Mouse (Mus musculus) kidney, embryonic 16.5 days (tissue): ENCODE measurements around the gene Ntm. TPM values are rescaled to one million over a fixed set of nuclear protein-coding genes. Genes with fewer than 3 reads are reported as not detected.

Experiments used
- ATAC-seq: fragments of 200-750 bp; cut with Nextera tagmentation; 2 replicates; pipeline ENCODE4 v1.8.0; 2017; ENCODE audit warnings: moderate TSS enrichment; ENCODE audit not compliant: low FRiP score, low TSS enrichment
- H3K27ac ChIP-seq: fragments of 300-500 bp; sonication (generic); 2 replicates; pipeline ENCODE4 v1.5.1; 2014; ENCODE audit warnings: low read length
- H3K27me3 ChIP-seq: fragments of 300-500 bp; sonication (generic); 2 replicates; pipeline ENCODE4 v1.6.1; 2014; ENCODE audit warnings: low read length, control low read depth, mixed read lengths; ENCODE audit not compliant: insufficient read depth
- H3K36me3 ChIP-seq: fragments of 300-500 bp; sonication (generic); 2 replicates; pipeline ENCODE4 v1.6.1; 2014; ENCODE audit warnings: low read length, control low read depth, mixed read lengths; ENCODE audit not compliant: insufficient read depth
- H3K4me1 ChIP-seq: fragments of 300-500 bp; sonication (generic); 2 replicates; pipeline ENCODE4 v1.6.1; 2014; ENCODE audit warnings: low read length, control low read depth, mixed read lengths; ENCODE audit not compliant: insufficient read depth
- H3K4me2 ChIP-seq: fragments of 300-500 bp; sonication (generic); replicated peaks from 2 replicates; pipeline ENCODE4 v1.6.1; 2014; ENCODE audit warnings: low read depth, low read length
- H3K4me3 ChIP-seq: fragments of 300-500 bp; sonication (generic); 2 replicates; pipeline ENCODE4 v1.5.1; 2014; ENCODE audit warnings: mild to moderate bottlenecking, low read length
- H3K9ac ChIP-seq: fragments of 300-500 bp; sonication (generic); replicated peaks from 2 replicates; pipeline ENCODE4 v1.6.1; 2014; ENCODE audit warnings: low read length
- H3K9me3 ChIP-seq: fragments of 300-500 bp; sonication (generic); 2 replicates; pipeline ENCODE4 v1.6.1; 2016; ENCODE audit warnings: low read length, control low read depth
- WGBS: fragments of 180-500 bp; shearing (Covaris S2); extraction: QIAGEN DNeasy Blood & Tissue Kit; methylation state at CpG from one replicate; pipeline ENCODE4 v1.1.7; 2014; 5-methylcytosine and 5-hydroxymethylcytosine counted together
- polyA plus RNA-seq: library from polyadenylated mRNA; unstranded; fragments of >200 nt; fragmentation: Nextera tagmentation; extraction: Ambion mirVana; gene quantifications from 2 replicates; pipeline ENCODE4 v1.2.1, GENCODE M21; 2015

Gene Ntm
- polyA plus RNA-seq, 1 experiment from 2014 or later, result 42.1 TPM

DNA sequence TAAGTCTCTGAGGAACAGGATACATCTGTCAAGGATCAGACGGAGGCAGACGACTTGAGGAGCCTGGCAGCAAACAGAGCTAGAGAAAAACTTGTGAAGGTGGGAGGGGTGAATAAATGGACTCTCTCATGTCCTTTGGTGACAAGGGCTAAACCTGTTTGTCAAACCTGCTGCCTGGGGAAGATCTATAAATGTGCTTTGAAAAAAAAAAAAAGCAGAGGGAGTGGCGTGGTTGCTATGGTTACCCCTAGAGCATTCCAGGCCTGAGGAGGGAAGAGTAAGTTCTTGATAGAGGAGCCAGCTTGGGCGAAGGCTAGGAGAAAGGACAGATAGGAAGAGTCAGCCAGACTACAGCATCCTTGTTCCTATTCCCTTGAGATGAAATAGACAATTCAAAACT lies 926.9 kb downstream of the Ntm start:
- Histone ChIP-seq H3K4me3 (no peak overlapping the region), H3K9me3 (no peaks in the 10 kb centered on the region), H3K27me3 (no peaks in the 10 kb centered on the region), H3K4me1 (no peaks in the 10 kb centered on the region), H3K27ac (no peak overlapping the region), H3K4me2 (no peak overlapping the region), H3K36me3 (no peaks in the 10 kb centered on the region), H3K9ac (no peak overlapping the region)
- WGBS, result 31% methylated on average over 4 of the region's 4 CpGs
- ATAC-seq, result no peak

GRCm38 (mm10) chr9:29026410-29026809 lies 936.5 kb downstream of the Ntm start:
- no peaks in the 10 kb centered on the region for H3K4me1 ChIP-seq
- WGBS, result 81% methylated on average over 6 of the region's 6 CpGs
- H3K9me3 ChIP-seq, result no peaks in the 10 kb centered on the region
- H3K27ac ChIP-seq, result no peak overlapping the region
- H3K4me2 ChIP-seq, result no peak overlapping the region
- no peak overlapping the region for H3K9ac ChIP-seq
- no peak overlapping the region for H3K4me3 ChIP-seq
- no peak for ATAC-seq
- H3K27me3 ChIP-seq, result no peaks in the 10 kb centered on the region
- no peaks in the 10 kb centered on the region for H3K36me3 ChIP-seq

DNA sequence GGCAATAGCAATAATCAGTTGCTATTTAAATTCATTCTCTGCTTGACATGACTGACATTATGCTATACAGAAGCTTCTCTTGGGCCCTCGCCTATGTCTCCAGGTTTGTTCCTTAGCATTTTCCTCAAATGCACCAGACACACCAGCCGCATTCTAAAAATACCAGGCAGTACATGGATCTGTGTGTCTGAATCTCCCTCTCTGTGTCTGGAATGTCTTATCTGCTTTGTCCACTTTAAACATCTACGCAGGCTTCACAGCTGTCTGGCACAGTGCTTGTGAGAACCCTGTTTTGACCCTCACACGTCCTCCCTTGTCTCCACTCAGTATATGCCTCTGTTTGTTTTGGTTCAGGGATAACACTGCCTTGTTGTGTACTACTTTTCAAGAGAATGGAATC lies 937.3 kb downstream of the Ntm start:
- Histone ChIP-seq H3K9ac (no peak overlapping the region), H3K4me2 (no peak overlapping the region), H3K36me3 (no peaks in the 10 kb centered on the region), H3K27ac (no peak overlapping the region), H3K9me3 (no peaks in the 10 kb centered on the region), H3K4me3 (no peak overlapping the region), H3K4me1 (no peaks in the 10 kb centered on the region), H3K27me3 (no peaks in the 10 kb centered on the region)
- ATAC-seq, result no peak
- 76% methylated on average over 4 of the region's 4 CpGs for WGBS

DNA sequence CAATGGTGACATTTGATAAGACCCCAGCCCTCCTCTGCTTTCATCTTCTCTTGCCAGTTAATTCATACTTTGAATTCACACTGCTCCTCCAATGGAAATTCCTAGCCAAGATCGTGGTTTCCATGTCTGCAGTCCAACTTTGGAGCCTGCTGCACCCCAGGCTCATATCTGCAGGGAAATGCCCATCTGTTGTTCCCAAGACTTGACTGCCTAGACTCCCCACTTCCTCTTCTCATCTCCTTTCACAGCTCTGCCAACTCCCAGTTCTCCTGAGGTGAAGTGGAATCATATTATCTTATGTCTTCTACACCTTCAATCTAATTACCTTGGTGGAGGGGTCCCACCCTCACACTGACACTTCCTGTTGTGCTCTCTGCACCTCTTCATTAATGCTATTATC lies 937.8 kb downstream of the Ntm start:
- H3K4me2 ChIP-seq, result no peak overlapping the region
- no peaks in the 10 kb centered on the region for H3K9me3 ChIP-seq
- H3K36me3 ChIP-seq, result no peaks in the 10 kb centered on the region
- H3K4me1 ChIP-seq, result no peaks in the 10 kb centered on the region
- H3K9ac ChIP-seq, result no peak overlapping the region
- ATAC-seq, result no peak
- H3K4me3 ChIP-seq, result no peak overlapping the region
- no peak overlapping the region for H3K27ac ChIP-seq
- WGBS, result 82% methylated on average over 1 of the region's 1 CpGs
- H3K27me3 ChIP-seq, result no peaks in the 10 kb centered on the region

GRCm38 (mm10) chr9:29016879-29017278 lies 946.1 kb downstream of the Ntm start:
- Histone ChIP-seq H3K4me3 (no peak overlapping the region), H3K27me3 (no peaks in the 10 kb centered on the region), H3K36me3 (no peaks in the 10 kb centered on the region), H3K4me2 (no peak overlapping the region), H3K27ac (no peak overlapping the region), H3K4me1 (no peaks in the 10 kb centered on the region), H3K9ac (no peak overlapping the region), H3K9me3 (no peaks in the 10 kb centered on the region)
- ATAC-seq, result no peak
- 91% methylated on average over 3 of the region's 3 CpGs for WGBS

DNA sequence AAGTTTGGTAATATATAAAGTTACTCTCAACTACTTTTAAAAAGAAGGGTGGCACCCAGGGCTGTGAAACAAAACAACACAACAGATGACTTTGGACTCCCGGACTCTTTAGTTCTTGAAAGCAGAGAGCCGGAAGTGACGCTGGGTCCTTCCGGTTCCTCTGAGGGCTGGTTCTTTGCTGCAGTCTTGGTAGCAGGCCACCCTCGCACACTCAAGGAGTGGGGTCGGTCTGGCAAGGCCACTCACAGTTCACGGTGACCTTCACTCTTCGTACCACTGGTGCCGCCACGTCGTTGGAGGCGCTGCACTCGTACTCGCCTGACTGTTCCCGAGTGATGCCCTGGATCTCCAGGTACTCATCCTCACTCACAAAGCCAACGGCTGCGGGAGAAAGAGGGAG lies 949.1 kb downstream of the Ntm start:
- H3K4me2 ChIP-seq, result no peak overlapping the region
- H3K36me3 ChIP-seq, result no peaks in the 10 kb centered on the region
- H3K4me3 ChIP-seq, result no peak overlapping the region
- H3K27me3 ChIP-seq, result no peaks in the 10 kb centered on the region
- H3K9ac ChIP-seq, result no peak overlapping the region
- H3K4me1 ChIP-seq, result no peaks in the 10 kb centered on the region
- 90% methylated on average over 17 of the region's 17 CpGs for WGBS
- H3K27ac ChIP-seq, result no peak overlapping the region
- H3K9me3 ChIP-seq, result no peaks in the 10 kb centered on the region
- no peak for ATAC-seq

DNA sequence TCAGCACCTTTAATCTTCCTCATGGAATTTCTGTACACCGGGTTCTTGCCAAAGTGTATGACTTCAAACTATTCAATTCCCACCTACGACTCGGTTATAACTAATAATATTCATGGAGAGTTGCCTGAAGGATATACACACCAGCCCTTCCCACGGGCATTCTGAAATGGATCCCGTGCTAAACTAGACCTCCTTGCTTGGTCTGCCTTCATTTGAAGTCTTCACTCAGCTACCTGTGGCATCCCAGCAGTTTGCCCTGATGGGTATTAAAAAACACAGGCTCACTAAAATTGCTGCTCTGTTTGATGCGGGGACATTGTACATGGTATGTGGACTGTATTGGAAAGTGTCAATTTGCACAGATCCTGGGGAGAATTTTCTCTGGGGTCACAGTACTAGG lies 950.4 kb downstream of the Ntm start:
- Histone ChIP-seq H3K4me3 (no peak overlapping the region), H3K9me3 (no peaks in the 10 kb centered on the region), H3K4me2 (no peak overlapping the region), H3K4me1 (no peaks in the 10 kb centered on the region), H3K9ac (no peak overlapping the region), H3K27me3 (no peaks in the 10 kb centered on the region), H3K36me3 (no peaks in the 10 kb centered on the region), H3K27ac (no peak overlapping the region)
- no peak for ATAC-seq
- WGBS, result 88% methylated on average over 6 of the region's 6 CpGs

- Histone ChIP-seq H3K9me3 (no peaks in the 10 kb centered on the region), H3K36me3 (no peaks in the 10 kb centered on the region), H3K4me2 (no peak overlapping the region), H3K4me1 (no peaks in the 10 kb centered on the region), H3K9ac (no peak overlapping the region), H3K27ac (no peak overlapping the region), H3K27me3 (no peaks in the 10 kb centered on the region), H3K4me3 (no peak overlapping the region)
- 33% methylated on average over 3 of the region's 3 CpGs for WGBS
- no peak for ATAC-seq
Observed at GRCm38 (mm10) chr9:29011476-29011875, 951.5 kb downstream of the Ntm start.

- ATAC-seq, result no peak
- Histone ChIP-seq H3K27me3 (no peaks in the 10 kb centered on the region), H3K4me1 (no peaks in the 10 kb centered on the region), H3K36me3 (no peaks in the 10 kb centered on the region), H3K4me2 (no peak overlapping the region), H3K9ac (no peak overlapping the region), H3K9me3 (no peaks in the 10 kb centered on the region), H3K4me3 (no peak overlapping the region), H3K27ac (no peak overlapping the region)
- WGBS, result 92% methylated on average over 7 of the region's 7 CpGs
Observed at GRCm38 (mm10) chr9:29004534-29004933, 958.4 kb downstream of the Ntm start.

DNA sequence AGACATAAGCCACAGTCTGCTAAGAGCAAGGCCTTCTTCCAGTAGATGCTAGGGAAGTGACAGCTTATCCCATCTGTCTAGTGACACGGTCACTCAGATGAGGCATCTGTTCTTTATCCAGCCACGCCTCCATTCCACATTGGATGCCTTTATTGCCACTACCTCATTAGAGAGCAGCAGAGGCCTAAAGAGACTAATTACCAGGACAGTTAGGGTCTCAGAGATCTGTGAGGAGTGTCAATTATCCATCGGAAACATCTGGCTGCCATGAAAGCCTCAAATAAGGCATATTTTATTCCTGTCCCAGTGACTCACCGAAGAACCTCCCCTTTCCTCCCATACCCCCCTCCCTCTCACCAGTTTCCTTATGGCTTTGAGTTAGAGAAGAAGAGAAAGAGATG lies 963.0 kb downstream of the Ntm start:
- ATAC-seq, result no peak
- Histone ChIP-seq H3K4me1 (no peaks in the 10 kb centered on the region), H3K36me3 (no peaks in the 10 kb centered on the region), H3K4me3 (no peak overlapping the region), H3K9me3 (no peaks in the 10 kb centered on the region), H3K27ac (no peak overlapping the region), H3K27me3 (no peaks in the 10 kb centered on the region), H3K9ac (no peak overlapping the region), H3K4me2 (no peak overlapping the region)
- 22% methylated on average over 4 of the region's 4 CpGs for WGBS

GRCm38 (mm10) chr9:28977275-28977674 lies 985.7 kb downstream of the Ntm start:
- H3K9ac ChIP-seq, result no peak overlapping the region
- H3K4me3 ChIP-seq, result no peak overlapping the region
- no peaks in the 10 kb centered on the region for H3K36me3 ChIP-seq
- no peak overlapping the region for H3K4me2 ChIP-seq
- WGBS, result 69% methylated on average over 1 of the region's 1 CpGs
- no peak for ATAC-seq
- H3K27me3 ChIP-seq, result no peaks in the 10 kb centered on the region
- H3K27ac ChIP-seq, result no peak overlapping the region
- H3K9me3 ChIP-seq, result no peaks in the 10 kb centered on the region
- no peaks in the 10 kb centered on the region for H3K4me1 ChIP-seq
